Mouse (Mus musculus) liver, adult 2 months (tissue): Measurements from ENCODE around the gene Ttc33.

Experiments used
- CTCF ChIP-seq: fragments of 200-500 bp; IDR thresholded peaks from 2 replicates; pipeline ENCODE4 v1.5.1; 2011; ENCODE audit warnings: low read depth, low read length, control low read depth
- POLR2A ChIP-seq: fragments of 200-500 bp; IDR thresholded peaks from 2 replicates; pipeline ENCODE4 v1.6.1; 2011; ENCODE audit warnings: low read length, control low read depth; ENCODE audit not compliant: insufficient read depth; ENCODE audit errors: extremely low read depth

DNA sequence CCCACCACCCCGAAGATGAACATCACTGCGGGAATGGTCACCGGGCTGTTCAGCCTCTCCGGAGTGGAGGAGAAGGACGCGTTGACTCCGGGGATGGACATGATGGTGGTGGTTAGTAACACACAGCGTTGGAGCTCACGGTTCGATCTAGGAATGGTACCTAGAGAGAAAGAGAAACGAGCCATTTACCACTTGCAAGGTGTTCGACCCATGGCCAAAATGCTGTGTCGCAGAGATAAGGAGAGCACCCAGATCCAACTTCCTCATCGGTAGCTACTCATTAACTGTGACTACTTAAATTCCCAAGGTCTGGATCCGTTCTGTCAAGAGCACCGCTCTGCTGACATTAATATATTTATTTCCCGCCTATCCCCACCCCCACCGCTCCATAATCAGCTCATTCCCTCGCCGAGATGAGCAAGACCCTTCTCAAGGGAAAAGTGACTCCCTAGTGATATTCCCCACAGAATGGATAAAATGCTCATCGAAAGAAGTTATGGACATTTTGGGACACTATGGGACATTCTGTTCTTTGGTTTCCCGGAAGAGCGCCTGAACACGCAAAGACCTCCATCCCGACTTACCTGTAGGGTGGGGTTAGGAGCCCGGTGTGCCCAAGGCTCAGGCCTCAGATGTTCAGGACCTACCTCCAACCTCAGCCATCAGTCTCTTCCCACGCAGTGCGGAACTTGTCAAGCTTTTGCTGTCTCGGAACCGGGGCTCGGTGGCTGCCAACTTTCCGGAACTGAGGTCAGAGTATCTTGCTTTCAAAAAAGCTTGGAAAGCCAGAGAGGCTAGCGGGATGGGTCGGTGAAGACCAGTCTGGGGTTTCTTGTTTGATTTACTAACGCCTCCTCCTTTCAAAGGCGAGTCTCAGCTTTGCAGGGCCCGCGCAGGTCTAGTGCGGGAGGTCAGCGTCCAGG lies 58.0 kb downstream of the Ttc33 start:
- TF ChIP-seq CTCF (no peak), POLR2A (no peak)
